Comparison of ENCODE assay signal across 22 mouse cellular contexts in the genomic region with DNA sequence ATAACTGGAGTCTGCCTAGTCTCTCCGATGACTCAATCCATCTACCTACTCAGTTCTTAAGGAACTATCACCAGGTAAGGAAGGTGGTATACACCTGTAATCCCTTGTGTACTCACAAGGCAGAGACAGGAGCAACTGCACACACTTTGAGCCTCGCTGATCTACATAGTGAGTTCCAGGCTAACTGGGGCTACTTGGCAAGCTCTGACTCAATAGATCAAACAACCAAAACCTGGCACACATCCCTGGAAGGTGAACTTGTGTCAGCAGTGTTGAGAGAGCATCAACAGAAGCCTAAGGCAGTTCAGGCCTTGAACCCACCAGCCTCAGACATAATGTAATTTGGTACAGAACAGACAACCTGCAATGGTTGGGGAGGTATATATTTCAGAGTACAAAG.
"Had no signal": no experiment of that assay in that cellular context is flagged by ENCODE, and none has a peak within 500 bp of the region (broad histone marks: within the 10 kb centered on the region; RNA-seq: fewer than 3 reads in every experiment).

No protein-coding gene starts in this region.

- H3K27me3 ChIP-seq: embryonic facial prominence, embryonic 12.5 days; embryonic facial prominence, embryonic 13.5 days; embryonic facial prominence, embryonic 15.5 days; forebrain, embryonic 12.5 days; forebrain, embryonic 13.5 days; forebrain, embryonic 15.5 days had no signal

- DNase-seq: cerebellum, adult 8-10 months; cerebellum, adult 9-11 months; cerebellum, postnatal 36 days; embryo, embryonic 11 days; forebrain, postnatal 0 days; gastrocnemius, adult 2 months; gastrocnemius, postnatal 10 days; gastrocnemius, postnatal 14 days; gastrocnemius, postnatal 25 days; gastrocnemius, postnatal 36 days; heart, adult 11 months; heart, adult 18-20 months; heart, adult 2 months had no signal

- H3K9me3 ChIP-seq: embryonic facial prominence, embryonic 10.5 days; embryonic facial prominence, embryonic 12.5 days; embryonic facial prominence, embryonic 13.5 days; embryonic facial prominence, embryonic 15.5 days; forebrain, embryonic 10.5 days; forebrain, embryonic 12.5 days; forebrain, embryonic 13.5 days; forebrain, embryonic 15.5 days had no signal

- H3K27ac ChIP-seq: embryonic facial prominence, embryonic 13.5 days; embryonic facial prominence, embryonic 15.5 days; forebrain, embryonic 12.5 days; heart, adult 2 months had no signal

- H3K4me3 ChIP-seq: erythroblast, embryonic 14.5 days had no signal

- H3K9ac ChIP-seq: embryonic facial prominence, embryonic 12.5 days; embryonic facial prominence, embryonic 13.5 days; embryonic facial prominence, embryonic 15.5 days; forebrain, embryonic 13.5 days had no signal

- H3K36me3 ChIP-seq: embryonic facial prominence, embryonic 10.5 days; embryonic facial prominence, embryonic 12.5 days; embryonic facial prominence, embryonic 13.5 days; embryonic facial prominence, embryonic 15.5 days; forebrain, embryonic 10.5 days; forebrain, embryonic 12.5 days; forebrain, embryonic 15.5 days had no signal
